Mouse (Mus musculus): ENCODE measurements around the gene Egfr. TPM values are rescaled to one million over a fixed set of nuclear protein-coding genes. Genes with fewer than 3 reads are reported as not detected.

Gene Egfr
- polyA plus RNA-seq, 1 experiment from 2014 or later = 2.1 TPM

DNA sequence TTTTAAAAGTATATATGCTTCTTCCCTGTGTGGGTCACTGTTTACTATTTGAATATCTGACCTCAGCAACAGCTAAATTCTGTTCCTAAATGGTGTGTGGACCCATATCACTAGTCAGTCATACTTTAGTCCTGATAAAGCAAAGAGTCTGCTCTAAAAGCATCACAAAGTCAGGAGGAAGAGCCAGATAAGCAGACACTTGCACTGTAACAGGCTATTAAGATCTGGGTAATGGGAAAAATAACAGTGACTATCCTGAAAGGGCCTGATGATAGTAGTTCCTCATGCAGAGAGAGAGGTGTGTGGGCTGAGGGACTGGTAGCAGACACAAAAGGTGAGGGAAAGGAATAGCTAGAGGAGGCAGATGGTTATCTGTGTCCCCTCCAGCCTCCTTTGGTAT lies 61.3 kb downstream of the Egfr start:
- DNase-seq (ENCODE audit: low spot score) = no peak
- no peak for ATAC-seq
- Histone ChIP-seq H3K9ac (ENCODE audit: low read length) (no peak overlapping the region), H3K27ac (ENCODE audit: low read depth, low read length) (no peak overlapping the region), H3K4me1 (ENCODE audit: control insufficient read depth, insufficient read depth, low read length) (no peaks in the 10 kb centered on the region), H3K27me3 (replicated peaks; ENCODE audit: control insufficient read depth, insufficient read depth, low read length) (no peaks in the 10 kb centered on the region), H3K36me3 (ENCODE audit: control insufficient read depth, insufficient read depth, low read length) (no peaks in the 10 kb centered on the region), H3K9me3 (replicated peaks; ENCODE audit: control insufficient read depth, low read length) (no peaks in the 10 kb centered on the region), H3K4me3 (ENCODE audit: low read depth, low read length) (no peak overlapping the region), H3K4me2 (ENCODE audit: low read length) (no peak overlapping the region)

DNA sequence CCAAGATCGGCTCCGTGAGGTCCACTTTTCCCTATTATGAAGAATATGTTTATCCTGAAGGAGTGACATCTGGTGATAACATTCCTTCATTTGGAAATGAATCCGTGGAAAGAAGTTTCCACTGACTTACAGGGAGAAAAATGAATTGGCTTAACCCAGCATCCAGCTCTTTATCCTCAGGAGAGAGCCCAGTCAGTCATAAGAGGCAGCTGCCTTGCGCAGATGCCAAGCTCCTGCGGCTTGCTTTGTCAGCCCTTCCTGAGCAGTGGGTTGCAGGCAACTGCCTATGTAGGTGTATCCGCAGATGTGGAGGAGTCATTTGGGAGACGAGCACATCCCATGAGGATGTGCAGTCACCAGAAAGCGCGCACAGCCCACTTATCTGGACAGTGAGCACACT lies 64.4 kb downstream of the Egfr start:
- H3K27ac ChIP-seq (ENCODE audit: low read depth, low read length) = no peak overlapping the region
- no peak overlapping the region for H3K9ac ChIP-seq (ENCODE audit: low read length)
- no peaks in the 10 kb centered on the region for H3K27me3 ChIP-seq (replicated peaks; ENCODE audit: control insufficient read depth, insufficient read depth, low read length)
- ATAC-seq (no peak), DNase-seq (ENCODE audit: low spot score) (no peak)
- H3K4me1 ChIP-seq (ENCODE audit: control insufficient read depth, insufficient read depth, low read length) = no peaks in the 10 kb centered on the region
- H3K9me3 ChIP-seq (replicated peaks; ENCODE audit: control insufficient read depth, low read length) = no peaks in the 10 kb centered on the region
- 93% methylated on average over 9 of the region's 9 CpGs for WGBS
- H3K4me2 ChIP-seq (ENCODE audit: low read length) = no peak overlapping the region
- H3K4me3 ChIP-seq (ENCODE audit: low read depth, low read length) = no peak overlapping the region
- no peaks in the 10 kb centered on the region for H3K36me3 ChIP-seq (ENCODE audit: control insufficient read depth, insufficient read depth, low read length)

DNA sequence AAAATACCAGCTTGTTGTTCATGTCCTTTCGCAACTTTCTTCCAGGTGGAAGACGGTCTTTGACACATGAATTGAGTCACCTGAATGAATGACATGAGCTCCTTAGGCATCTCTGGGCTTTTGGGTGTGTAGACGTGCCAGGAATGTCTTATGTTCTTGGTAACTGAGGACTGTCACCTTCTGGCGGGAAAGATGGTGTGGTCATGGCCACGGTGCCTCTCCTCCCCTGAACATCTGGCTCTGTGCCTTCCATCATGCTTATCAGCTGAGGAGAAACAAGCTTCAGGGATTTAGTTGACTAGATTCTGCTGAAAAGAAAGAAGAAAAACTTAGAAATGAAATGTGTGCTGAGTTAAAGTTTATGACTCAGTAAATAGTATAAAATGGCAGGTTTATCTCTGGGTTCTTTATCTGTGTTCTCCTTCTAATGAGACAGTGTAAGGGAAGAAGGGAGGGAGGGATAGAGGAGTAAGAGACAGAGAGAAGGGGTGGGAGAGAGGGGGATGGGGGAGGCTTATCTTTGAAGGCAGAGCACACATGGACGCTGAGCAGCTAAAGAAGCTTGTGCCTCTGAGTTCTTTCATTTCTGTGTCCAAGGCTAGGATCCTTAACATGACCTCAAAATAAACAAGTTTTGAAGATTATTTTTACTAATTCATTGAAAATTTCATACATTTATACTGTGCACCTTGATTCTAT lies 65.5 kb downstream of the Egfr start:
- H3K27ac ChIP-seq (ENCODE audit: low read depth, low read length) = no peak overlapping the region
- H3K9ac ChIP-seq (ENCODE audit: low read length) = no peak overlapping the region
- 84% methylated on average over 6 of the region's 6 CpGs for WGBS
- no peaks in the 10 kb centered on the region for H3K9me3 ChIP-seq (replicated peaks; ENCODE audit: control insufficient read depth, low read length)
- H3K4me1 ChIP-seq (ENCODE audit: control insufficient read depth, insufficient read depth, low read length) = no peaks in the 10 kb centered on the region
- no peaks in the 10 kb centered on the region for H3K36me3 ChIP-seq (ENCODE audit: control insufficient read depth, insufficient read depth, low read length)
- ATAC-seq (no peak), DNase-seq (ENCODE audit: low spot score) (no peak)
- no peak overlapping the region for H3K4me3 ChIP-seq (ENCODE audit: low read depth, low read length)
- H3K27me3 ChIP-seq (replicated peaks; ENCODE audit: control insufficient read depth, insufficient read depth, low read length) = no peaks in the 10 kb centered on the region
- H3K4me2 ChIP-seq (ENCODE audit: low read length) = no peak overlapping the region

DNA sequence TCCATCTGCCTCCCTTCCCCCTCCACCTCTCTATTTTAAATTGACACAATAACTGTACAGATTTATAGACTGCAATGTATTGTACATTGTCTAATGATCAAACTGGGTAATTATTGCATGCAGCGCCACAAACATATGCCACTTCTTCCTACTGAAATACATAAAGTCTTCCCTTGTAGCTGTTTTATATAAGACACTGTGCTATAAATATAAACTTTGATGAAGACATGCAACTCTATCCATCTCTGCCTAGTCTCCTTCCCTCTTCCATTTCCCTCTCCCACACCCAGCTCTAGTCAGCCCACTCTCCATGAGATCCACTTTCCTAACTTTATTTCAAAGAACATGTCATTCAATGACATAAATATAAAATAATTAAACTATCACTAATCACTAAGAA lies 67.4 kb downstream of the Egfr start:
- Histone ChIP-seq H3K9ac (ENCODE audit: low read length) (no peak overlapping the region), H3K9me3 (replicated peaks; ENCODE audit: control insufficient read depth, low read length) (no peaks in the 10 kb centered on the region), H3K4me1 (ENCODE audit: control insufficient read depth, insufficient read depth, low read length) (no peaks in the 10 kb centered on the region), H3K4me2 (ENCODE audit: low read length) (no peak overlapping the region), H3K4me3 (ENCODE audit: low read depth, low read length) (no peak overlapping the region), H3K27ac (ENCODE audit: low read depth, low read length) (no peak overlapping the region), H3K36me3 (ENCODE audit: control insufficient read depth, insufficient read depth, low read length) (no peaks in the 10 kb centered on the region), H3K27me3 (replicated peaks; ENCODE audit: control insufficient read depth, insufficient read depth, low read length) (no peaks in the 10 kb centered on the region)
- WGBS = 97% methylated on average over 1 of the region's 1 CpGs
- DNase-seq (ENCODE audit: low spot score) (no peak), ATAC-seq (no peak)

DNA sequence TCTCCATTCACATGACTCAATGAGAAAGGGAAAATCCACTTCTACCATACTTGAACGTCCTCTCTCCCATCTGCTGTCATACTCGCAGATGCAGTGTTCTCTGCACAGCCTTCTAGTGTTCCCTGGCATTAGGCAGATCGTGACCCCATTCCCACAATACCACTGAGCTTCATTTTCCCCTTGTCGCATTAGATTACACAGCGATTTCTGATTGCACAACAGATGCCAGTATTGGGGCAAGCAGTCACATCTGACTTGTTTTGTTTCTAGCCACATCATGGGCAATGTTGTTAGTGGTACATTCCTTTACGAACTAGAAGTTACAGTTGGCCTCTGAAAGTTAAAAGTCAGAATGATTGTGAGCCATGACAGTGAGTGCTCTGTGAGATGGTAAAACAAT lies 68.1 kb downstream of the Egfr start:
- Histone ChIP-seq H3K9ac (ENCODE audit: low read length) (no peak overlapping the region), H3K36me3 (ENCODE audit: control insufficient read depth, insufficient read depth, low read length) (no peaks in the 10 kb centered on the region), H3K4me2 (ENCODE audit: low read length) (no peak overlapping the region), H3K27me3 (replicated peaks; ENCODE audit: control insufficient read depth, insufficient read depth, low read length) (no peaks in the 10 kb centered on the region), H3K27ac (ENCODE audit: low read depth, low read length) (no peak overlapping the region), H3K4me3 (ENCODE audit: low read depth, low read length) (no peak overlapping the region), H3K9me3 (replicated peaks; ENCODE audit: control insufficient read depth, low read length) (no peaks in the 10 kb centered on the region), H3K4me1 (ENCODE audit: control insufficient read depth, insufficient read depth, low read length) (no peaks in the 10 kb centered on the region)
- ATAC-seq (no peak), DNase-seq (ENCODE audit: low spot score) (no peak)
- 81% methylated on average over 6 of the region's 6 CpGs for WGBS

DNA sequence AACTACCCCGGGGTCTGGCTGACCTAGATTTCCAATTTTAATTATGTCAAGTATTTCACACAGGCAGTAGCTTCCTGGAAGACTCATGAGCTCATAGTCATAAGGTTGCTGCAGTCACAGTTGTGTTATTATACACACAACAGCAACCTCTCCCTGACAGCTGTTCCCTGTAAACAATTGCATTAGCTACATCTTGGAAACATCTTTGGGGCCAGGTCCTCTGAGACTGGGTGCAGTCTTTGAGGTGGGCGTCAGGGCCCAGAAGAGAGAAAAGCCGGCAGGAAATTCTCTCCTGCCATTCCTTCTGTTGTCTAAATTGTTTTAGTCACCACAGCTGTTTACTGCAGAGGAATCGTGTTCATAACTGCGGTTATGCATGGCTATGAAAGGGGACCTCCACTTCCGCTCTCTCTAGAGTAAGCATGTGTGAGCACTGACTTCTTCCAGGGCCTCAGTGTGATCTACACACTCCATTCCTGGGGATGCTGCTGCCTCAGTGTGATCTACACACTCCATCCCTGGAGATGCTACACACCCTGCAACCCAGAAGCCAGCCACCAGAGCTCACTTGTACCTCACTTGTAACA lies 69.8 kb downstream of the Egfr start:
- H3K36me3 ChIP-seq (ENCODE audit: control insufficient read depth, insufficient read depth, low read length) = no peaks in the 10 kb centered on the region
- WGBS = 93% methylated on average over 6 of the region's 6 CpGs
- DNase-seq (ENCODE audit: low spot score) (no peak), ATAC-seq (no peak)
- no peak overlapping the region for H3K4me2 ChIP-seq (ENCODE audit: low read length)
- no peaks in the 10 kb centered on the region for H3K9me3 ChIP-seq (replicated peaks; ENCODE audit: control insufficient read depth, low read length)
- H3K27ac ChIP-seq (ENCODE audit: low read depth, low read length) = no peak overlapping the region
- H3K4me1 ChIP-seq (ENCODE audit: control insufficient read depth, insufficient read depth, low read length) = no peaks in the 10 kb centered on the region
- no peaks in the 10 kb centered on the region for H3K27me3 ChIP-seq (replicated peaks; ENCODE audit: control insufficient read depth, insufficient read depth, low read length)
- no peak overlapping the region for H3K9ac ChIP-seq (ENCODE audit: low read length)
- no peak overlapping the region for H3K4me3 ChIP-seq (ENCODE audit: low read depth, low read length)

DNA sequence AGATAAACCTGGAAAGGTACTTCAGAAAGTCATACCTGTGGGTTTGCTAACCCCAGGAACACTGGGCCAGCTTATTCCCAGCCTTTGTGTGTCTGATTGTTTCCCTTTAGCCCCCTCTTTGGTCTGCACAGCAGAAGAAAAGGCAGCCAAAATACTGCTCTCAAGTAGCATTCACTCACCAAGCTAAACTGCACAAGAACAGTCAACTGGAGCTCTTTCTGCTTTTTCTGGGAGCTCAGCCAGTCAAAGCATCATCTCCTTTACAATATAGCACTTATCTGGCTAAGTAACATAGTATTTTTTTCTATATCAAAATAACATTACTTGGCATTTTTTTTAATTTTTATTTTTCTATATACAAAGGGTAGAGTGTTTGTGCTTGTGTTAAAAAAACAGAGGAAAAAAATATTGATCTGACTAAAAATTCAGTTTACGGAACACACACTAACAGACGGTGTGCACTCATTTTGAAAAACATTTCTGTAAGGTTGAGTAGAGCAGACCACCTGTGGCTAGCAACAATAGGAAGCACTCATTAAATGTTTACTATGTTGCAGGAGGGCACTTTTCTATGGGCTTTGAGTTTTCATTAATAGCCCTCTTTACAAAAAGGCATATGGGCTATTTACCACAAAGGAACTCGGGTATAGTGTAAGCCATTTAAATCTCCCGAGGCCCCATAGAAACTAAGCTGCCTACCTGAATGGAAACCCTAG lies 72.0 kb downstream of the Egfr start:
- H3K9ac ChIP-seq (ENCODE audit: low read length) = no peak overlapping the region
- WGBS = 22% methylated on average over 4 of the region's 4 CpGs
- H3K27ac ChIP-seq (ENCODE audit: low read depth, low read length) = no peak overlapping the region
- DNase-seq (ENCODE audit: low spot score) (peak; percentile 37), ATAC-seq (no peak)
- no peaks in the 10 kb centered on the region for H3K36me3 ChIP-seq (ENCODE audit: control insufficient read depth, insufficient read depth, low read length)
- H3K4me1 ChIP-seq (ENCODE audit: control insufficient read depth, insufficient read depth, low read length) = no peaks in the 10 kb centered on the region
- no peak overlapping the region for H3K4me2 ChIP-seq (ENCODE audit: low read length)
- no peaks in the 10 kb centered on the region for H3K9me3 ChIP-seq (replicated peaks; ENCODE audit: control insufficient read depth, low read length)
- no peak overlapping the region for H3K4me3 ChIP-seq (ENCODE audit: low read depth, low read length)
- H3K27me3 ChIP-seq (replicated peaks; ENCODE audit: control insufficient read depth, insufficient read depth, low read length) = no peaks in the 10 kb centered on the region

DNA sequence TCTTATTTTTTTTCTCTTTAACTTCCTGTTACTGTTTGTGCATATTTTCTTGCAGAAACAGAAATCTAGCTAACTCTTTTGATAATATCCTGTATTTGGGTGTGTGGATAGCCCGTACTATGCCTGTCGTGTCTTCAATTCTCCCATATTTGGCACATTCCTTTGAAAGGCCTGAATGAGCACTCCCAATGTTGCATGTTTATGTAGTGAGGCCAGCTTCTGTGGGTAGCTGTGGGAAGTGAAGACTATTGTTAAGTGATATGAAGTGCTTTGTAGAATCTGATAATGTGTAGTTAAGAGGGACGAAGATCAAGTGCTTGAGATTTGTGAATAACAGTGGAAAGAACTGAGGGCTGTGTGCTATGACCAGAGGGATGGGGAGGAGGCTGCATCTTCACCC lies 77.5 kb downstream of the Egfr start:
- H3K4me3 ChIP-seq (ENCODE audit: low read depth, low read length) = no peak overlapping the region
- no peak overlapping the region for H3K4me2 ChIP-seq (ENCODE audit: low read length)
- H3K36me3 ChIP-seq (ENCODE audit: control insufficient read depth, insufficient read depth, low read length) = no peaks in the 10 kb centered on the region
- H3K9me3 ChIP-seq (replicated peaks; ENCODE audit: control insufficient read depth, low read length) = no peaks in the 10 kb centered on the region
- 80% methylated on average over 3 of the region's 3 CpGs for WGBS
- no peaks in the 10 kb centered on the region for H3K27me3 ChIP-seq (replicated peaks; ENCODE audit: control insufficient read depth, insufficient read depth, low read length)
- H3K4me1 ChIP-seq (ENCODE audit: control insufficient read depth, insufficient read depth, low read length) = no peaks in the 10 kb centered on the region
- no peak for ATAC-seq
- no peak for DNase-seq (ENCODE audit: low spot score)
- H3K9ac ChIP-seq (ENCODE audit: low read length) = no peak overlapping the region
- no peak overlapping the region for H3K27ac ChIP-seq (ENCODE audit: low read depth, low read length)

DNA sequence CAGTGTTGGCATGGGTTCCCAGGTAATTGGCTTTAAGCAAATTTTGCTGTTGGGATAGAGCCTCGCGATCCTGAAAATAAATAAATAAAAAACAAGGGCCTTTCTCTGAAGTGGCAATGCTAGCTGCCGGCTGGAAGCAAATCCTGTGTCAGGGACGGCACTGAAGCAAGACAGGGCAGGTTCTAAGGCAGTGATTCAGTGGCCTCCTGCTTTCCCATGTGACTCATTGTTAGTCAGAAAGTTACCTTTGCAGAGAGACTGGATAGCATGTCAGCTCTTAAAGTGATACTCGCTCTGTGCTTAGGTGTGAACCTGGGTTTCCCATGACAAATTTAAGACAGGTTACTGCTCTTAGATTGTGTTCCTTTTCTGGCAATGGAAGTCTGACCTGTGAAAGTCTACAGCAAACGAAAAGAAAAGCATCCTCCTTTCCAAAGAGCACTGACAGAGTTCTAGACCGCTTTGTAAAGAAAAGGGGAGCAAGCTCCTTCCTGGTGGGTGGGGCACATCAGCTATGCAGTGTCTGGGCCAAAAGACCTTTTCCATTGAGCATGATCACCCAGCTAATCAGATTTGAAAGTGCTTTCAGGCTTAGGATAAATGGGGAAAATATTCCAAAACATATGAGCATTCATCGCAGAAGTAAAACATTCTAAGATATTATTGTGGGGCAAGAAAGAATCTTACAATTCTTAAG lies 78.7 kb downstream of the Egfr start:
- Histone ChIP-seq H3K4me2 (ENCODE audit: low read length) (no peak overlapping the region), H3K9ac (ENCODE audit: low read length) (no peak overlapping the region), H3K9me3 (replicated peaks; ENCODE audit: control insufficient read depth, low read length) (no peaks in the 10 kb centered on the region), H3K27ac (ENCODE audit: low read depth, low read length) (no peak overlapping the region), H3K4me3 (ENCODE audit: low read depth, low read length) (no peak overlapping the region), H3K27me3 (replicated peaks; ENCODE audit: control insufficient read depth, insufficient read depth, low read length) (no peaks in the 10 kb centered on the region), H3K4me1 (ENCODE audit: control insufficient read depth, insufficient read depth, low read length) (no peaks in the 10 kb centered on the region), H3K36me3 (ENCODE audit: control insufficient read depth, insufficient read depth, low read length) (no peaks in the 10 kb centered on the region)
- 69% methylated on average over 8 of the region's 8 CpGs for WGBS
- no peak for DNase-seq (ENCODE audit: low spot score)
- no peak for ATAC-seq

Measured in forebrain, embryonic 14.5 days (tissue).